Mouse (Mus musculus) v-Abl transformed pro-B cells (cell line): ENCODE data around the gene Dgkd.

Experiments
- in situ Hi-C, 2 experiments: fragments of 400-800 bp; cut with MboI; formaldehyde crosslinking; loops; one replicate each; pipeline ENCODE4 v1.15.1; 2025; ENCODE audit not compliant: unreplicated experiment in 2 of 2

Gene Dgkd

DNA sequence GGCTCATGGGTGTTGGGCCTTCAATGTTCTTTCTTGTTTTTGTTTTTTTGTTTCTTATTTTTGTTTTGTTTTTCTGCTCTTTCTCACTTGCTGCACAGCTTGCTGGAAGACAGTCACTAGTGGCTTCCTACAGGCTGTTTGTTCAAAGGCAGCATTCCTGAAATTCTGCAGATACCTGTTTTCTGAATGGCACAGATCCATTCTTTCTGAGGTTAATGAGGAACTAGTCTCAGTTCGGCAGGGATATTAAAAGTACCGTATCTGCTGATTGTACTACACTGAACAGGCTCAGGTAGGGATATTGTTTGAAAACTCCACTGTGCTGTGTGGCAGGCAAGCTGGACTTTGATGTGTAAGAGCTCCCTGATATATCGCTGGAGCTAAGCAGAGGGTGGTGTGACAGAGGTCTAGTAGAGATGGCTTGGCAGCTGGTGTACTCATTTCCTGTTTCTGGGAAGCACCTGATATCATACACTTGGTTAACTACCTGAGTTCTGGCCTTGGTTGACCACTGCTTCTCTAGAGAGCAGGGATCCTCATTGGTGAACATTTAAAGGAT, 67.0 kb downstream of the Dgkd start:
- in situ Hi-C loops, result loop anchor here in 1 of 2 experiments (10.0 kb wide), 1 partner anchor 155 kb away; no protein-coding TSS in a partner anchor

DNA sequence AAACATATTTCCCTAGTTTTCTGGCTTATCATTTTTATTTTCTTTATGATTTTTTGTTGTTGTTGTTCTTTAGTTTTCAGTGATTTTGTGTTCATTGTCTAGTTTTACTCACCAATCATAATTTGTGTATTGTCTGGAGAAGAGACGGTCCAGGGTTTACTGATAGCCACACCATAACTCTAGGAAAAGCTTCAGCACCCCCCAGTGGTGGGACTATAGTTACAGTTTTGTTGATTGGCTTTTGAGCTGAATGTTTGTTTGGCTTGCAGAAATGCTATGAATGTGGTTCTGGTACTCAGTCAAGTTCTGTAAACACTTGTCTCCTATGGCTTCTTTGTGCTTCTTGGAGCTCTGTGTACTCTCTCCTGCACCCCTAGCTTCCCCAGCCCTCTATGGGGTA, 69.6 kb downstream of the Dgkd start:
- in situ Hi-C loops, result loop anchor here in 1 of 2 experiments (10.0 kb wide), 1 partner anchor 158 kb away; no protein-coding TSS in a partner anchor

- in situ Hi-C loops, result loop anchor here (5.0 to 25.0 kb wide), 3 partner anchors 158 to 488 kb away; no protein-coding TSS in a partner anchor
Observed at GRCm38 (mm10) chr1:87924888-87925287, 71.8 kb downstream of the Dgkd start.

- in situ Hi-C loops, result loop anchor here (5.0 to 25.0 kb wide), 3 partner anchors 162 to 492 kb away; no protein-coding TSS in a partner anchor
Observed at GRCm38 (mm10) chr1:87929730-87930129, 76.6 kb downstream of the Dgkd start.

GRCm38 (mm10) chr1:87933051-87933450, 80.0 kb downstream of the Dgkd start:
- in situ Hi-C loops, result loop anchor here in 1 of 2 experiments (25.0 kb wide), 1 partner anchor 496 kb away; no protein-coding TSS in a partner anchor

GRCm38 (mm10) chr1:87935095-87935494, 82.0 kb downstream of the Dgkd start:
- in situ Hi-C loops, result loop anchor here in 1 of 2 experiments (25.0 kb wide), 1 partner anchor 498 kb away; no protein-coding TSS in a partner anchor

DNA sequence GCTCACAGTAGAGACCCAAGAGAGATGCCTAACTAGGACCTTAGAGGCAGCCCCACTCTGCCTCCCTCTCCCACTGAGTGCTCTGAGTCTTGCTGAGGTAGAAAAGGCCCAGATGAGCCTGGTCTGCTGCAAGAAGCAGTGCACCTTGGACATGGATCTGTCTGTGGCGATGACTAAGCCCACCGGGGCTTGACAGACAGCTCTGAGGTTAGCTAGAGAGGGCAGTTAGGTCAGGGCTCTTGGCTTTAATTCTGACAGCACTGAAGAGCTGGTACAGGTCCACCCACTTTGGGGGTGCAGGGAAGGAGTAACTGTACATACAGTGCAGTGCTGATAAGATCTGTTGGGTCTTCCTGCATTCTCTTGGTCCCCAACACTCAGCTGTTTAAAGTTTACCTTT, 82.5 kb downstream of the Dgkd start:
- in situ Hi-C loops, result loop anchor here in 1 of 2 experiments (25.0 kb wide), 1 partner anchor 498 kb away; no protein-coding TSS in a partner anchor

DNA sequence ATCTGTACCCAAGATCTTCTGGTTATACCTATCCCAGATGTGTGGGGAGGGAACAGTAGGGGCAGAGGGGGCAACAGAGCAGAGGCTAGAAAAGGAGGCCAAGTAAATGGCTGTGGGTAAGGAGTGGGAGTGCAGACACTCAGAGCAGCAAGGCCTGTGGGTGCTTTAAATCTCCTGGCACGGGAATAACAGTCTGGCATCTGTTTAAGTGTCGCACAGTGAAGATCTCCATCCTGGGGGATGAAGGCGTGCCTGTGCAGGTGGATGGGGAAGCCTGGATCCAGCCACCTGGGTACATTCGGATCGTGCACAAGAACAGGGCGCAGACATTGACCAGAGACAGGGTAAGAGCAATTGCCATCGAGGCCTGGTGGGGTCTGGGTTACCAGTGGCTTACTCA, 83.0 kb downstream of the Dgkd start:
- in situ Hi-C loops, result loop anchor here in 1 of 2 experiments (25.0 kb wide), 1 partner anchor 499 kb away; no protein-coding TSS in a partner anchor

GRCm38 (mm10) chr1:87936516-87936915, 83.4 kb downstream of the Dgkd start:
- in situ Hi-C loops, result loop anchor here in 1 of 2 experiments (25.0 kb wide), 1 partner anchor 499 kb away; no protein-coding TSS in a partner anchor

DNA sequence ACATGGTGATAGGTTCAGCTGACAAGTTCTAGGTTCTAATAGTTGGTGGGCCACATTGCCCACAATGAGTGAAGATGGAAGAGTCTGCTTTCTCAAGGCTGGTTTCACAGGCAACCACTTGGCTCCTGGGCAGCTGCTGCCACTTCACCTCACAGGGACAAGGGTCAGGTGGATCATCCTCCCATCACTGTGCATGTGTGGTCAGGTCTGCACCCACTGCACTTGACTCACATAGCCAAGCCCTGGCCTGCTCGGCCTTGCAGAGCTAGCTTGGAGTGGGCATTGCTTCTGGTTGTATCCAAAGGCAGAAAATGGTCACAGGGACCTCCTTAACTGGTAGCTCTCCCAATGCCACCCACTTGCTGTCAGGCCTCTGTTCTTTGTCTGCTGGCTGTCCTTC, 88.7 kb downstream of the Dgkd start:
- in situ Hi-C loops, result loop anchor here in 1 of 2 experiments (25.0 kb wide), 1 partner anchor 504 kb away; no protein-coding TSS in a partner anchor

GRCm38 (mm10) chr1:87947681-87948091, 94.6 kb downstream of the Dgkd start:
- in situ Hi-C loops, result loop anchor here in 1 of 2 experiments (25.0 kb wide), 1 partner anchor 510 kb away; no protein-coding TSS in a partner anchor

DNA sequence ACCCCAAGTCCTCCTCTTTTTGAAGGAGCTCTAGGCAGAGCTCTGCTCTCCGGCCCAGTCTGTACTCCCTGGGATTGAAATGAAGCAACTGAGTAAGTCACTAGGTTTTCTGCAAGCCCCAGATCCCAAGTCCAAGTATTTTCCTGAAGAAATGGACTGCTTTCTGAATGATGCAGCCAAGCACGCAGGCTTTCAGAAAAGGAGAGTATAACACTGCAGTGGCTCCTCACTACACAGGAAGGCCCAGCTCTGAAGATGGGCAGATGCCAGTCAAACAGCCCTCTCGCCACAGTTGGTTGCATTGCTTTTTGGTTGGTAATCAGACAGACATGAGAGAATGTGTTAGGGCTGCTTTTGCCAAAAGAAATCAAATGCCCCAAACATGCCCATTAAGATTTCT, 98.6 kb downstream of the Dgkd start:
- in situ Hi-C loops, result loop anchor here in 1 of 2 experiments (25.0 kb wide), 1 partner anchor 514 kb away; no protein-coding TSS in a partner anchor

- in situ Hi-C loops, result loop anchor here in 1 of 2 experiments (25.0 kb wide), 1 partner anchor 516 kb away; no protein-coding TSS in a partner anchor
Observed at GRCm38 (mm10) chr1:87953073-87953472, 100.0 kb downstream of the Dgkd start.

GRCm38 (mm10) chr1:87958931-87959330, 105.8 kb downstream of the Dgkd start:
- in situ Hi-C loops, result loop anchor here in 1 of 2 experiments (25.0 kb wide), 1 partner anchor 522 kb away; no protein-coding TSS in a partner anchor

GRCm38 (mm10) chr1:87959532-87959931, 106.4 kb downstream of the Dgkd start:
- in situ Hi-C loops, result loop anchor here in 1 of 2 experiments (25.0 kb wide), 1 partner anchor 522 kb away; no protein-coding TSS in a partner anchor

DNA sequence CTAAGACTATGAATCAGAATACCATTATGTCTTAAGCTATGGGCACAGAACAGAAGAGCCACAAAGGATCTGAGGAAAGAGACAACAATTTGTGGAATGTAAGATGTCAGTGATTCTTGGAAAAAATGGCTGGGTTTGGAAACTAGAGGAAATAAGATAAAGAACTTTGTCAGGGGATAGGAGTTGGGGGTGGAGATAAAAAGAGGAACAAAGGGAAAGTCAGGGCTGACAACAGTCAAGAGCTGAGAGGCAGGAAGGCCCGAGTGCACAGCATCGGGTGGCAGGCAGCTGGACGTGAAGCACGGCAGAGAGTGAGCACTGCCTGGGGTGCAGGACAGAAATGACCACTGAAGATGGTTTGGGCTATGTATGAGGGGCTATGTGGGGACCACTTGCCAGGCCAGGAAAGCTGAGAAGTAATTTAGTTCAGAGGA, 106.9 kb downstream of the Dgkd start:
- in situ Hi-C loops, result loop anchor here in 1 of 2 experiments (25.0 kb wide), 1 partner anchor 523 kb away; no protein-coding TSS in a partner anchor

- in situ Hi-C loops, result loop anchor here in 1 of 2 experiments (25.0 kb wide), 1 partner anchor 523 kb away; no protein-coding TSS in a partner anchor
Observed at GRCm38 (mm10) chr1:87960752-87961151, 107.7 kb downstream of the Dgkd start.

DNA sequence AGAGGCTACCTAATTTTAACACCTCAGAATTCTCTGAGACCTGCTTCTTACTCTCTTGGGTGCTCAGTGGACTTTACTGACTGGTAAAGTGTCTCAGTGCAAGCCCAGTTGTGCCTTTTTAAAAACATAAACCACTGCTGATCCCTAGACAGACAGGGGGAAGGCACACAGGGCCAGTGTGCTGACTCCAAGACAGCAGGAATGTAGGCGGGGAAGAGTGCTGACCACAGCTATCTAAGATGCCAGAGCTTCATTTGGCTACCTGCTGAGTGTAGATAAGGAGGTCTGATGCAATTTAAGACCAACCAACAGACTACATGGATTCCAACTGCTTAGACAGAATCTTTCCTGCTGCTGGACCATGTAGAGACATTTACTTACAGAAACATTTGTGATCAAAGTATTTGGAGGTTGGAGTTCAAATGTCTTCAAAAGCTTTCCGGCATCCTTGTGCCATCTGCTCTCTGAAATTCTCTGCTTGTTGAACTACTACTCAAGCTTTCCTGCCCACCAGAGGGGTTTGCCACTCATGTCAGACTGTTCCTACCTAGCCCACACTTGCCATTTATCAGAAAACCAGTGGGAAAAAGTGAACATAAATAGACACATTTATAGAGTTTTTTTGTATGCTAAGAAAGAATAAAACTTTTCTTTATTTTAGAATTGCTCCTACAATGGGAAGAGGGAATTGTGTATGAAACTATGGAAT, 108.5 kb downstream of the Dgkd start:
- in situ Hi-C loops, result loop anchor here in 1 of 2 experiments (25.0 kb wide), 1 partner anchor 524 kb away; no protein-coding TSS in a partner anchor

DNA sequence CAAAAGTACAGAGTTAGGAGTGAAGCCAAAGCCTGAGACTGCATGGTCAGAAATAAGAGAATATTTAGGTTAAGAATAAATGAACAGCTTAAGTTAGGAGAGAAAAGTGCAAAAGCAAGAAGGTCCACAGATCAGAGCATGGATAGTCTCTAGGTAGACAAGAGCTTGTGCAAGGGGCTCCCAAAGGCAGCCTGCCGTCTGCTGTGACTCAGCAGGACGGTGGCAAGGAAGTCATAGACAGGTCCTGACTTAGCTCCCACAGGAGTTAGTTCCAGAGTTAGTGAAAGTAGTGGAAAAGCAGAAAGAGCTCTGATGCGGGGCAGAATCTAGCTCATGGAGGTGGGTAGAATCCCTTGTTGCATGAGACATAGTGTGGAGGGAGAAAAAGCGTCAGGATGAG, 117.3 kb downstream of the Dgkd start:
- in situ Hi-C loops, result loop anchor here in 1 of 2 experiments (25.0 kb wide), 1 partner anchor 533 kb away; no protein-coding TSS in a partner anchor

GRCm38 (mm10) chr1:87982291-87982690, 129.2 kb downstream of the Dgkd start:
- in situ Hi-C loops, result loop anchor here in 1 of 2 experiments (25.0 kb wide), 1 partner anchor 1870 kb away; the partner anchor contains the start of gene Htr2b
